Comparison of ENCODE assay signal across 16 mouse cellular contexts in the genomic region with DNA sequence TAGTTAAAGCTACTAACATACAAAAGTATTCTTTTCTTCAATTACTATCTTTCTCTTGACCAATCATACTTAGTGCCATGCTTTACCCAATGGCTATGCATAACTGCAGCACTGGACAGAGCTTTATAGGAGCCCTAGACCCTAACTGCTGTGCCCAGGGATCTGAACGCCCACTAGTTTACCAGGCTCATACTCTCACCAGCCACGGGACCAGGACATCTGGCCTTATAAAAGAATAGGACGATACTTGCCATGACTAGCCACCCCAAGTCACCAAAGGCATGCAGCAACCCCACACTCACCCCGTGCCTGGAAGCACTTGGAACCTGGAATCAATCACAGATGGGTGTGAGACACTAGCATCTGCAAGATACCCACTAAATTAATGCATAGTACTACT.
"Had no signal": no experiment of that assay in that cellular context is flagged by ENCODE, and none has a peak within 500 bp of the region (broad histone marks: within the 10 kb centered on the region; RNA-seq: fewer than 3 reads in every experiment).

No protein-coding gene starts in this region.

- H3K4me1 ChIP-seq: neural tube, embryonic 13.5 days; neural tube, embryonic 15.5 days; stomach, embryonic 15.5 days had no signal

- H3K27ac ChIP-seq: neural tube, embryonic 13.5 days; neural tube, embryonic 15.5 days; stomach, embryonic 15.5 days; stomach, postnatal 0 days had no signal

- H3K36me3 ChIP-seq: neural tube, embryonic 13.5 days; neural tube, embryonic 15.5 days; stomach, embryonic 15.5 days had no signal

- H3K27me3 ChIP-seq: neural tube, embryonic 13.5 days; neural tube, embryonic 15.5 days; stomach, embryonic 15.5 days had no signal

- H3K4me3 ChIP-seq: neural tube, embryonic 13.5 days; neural tube, embryonic 15.5 days; stomach, embryonic 15.5 days had no signal

- DNase-seq: retina, postnatal 1 day; right cerebral cortex, adult 18-20 months; right cerebral cortex, postnatal 14 days; right cerebral cortex, postnatal 25 days; right cerebral cortex, postnatal 4 days; spleen, adult 18-20 months; thymus, adult 18-20 months; thymus, adult 2 months; thymus, postnatal 14 days; thymus, postnatal 25 days; thymus, postnatal 36 days; thymus, postnatal 4 days had no signal

- H3K9me3 ChIP-seq: neural tube, embryonic 13.5 days; neural tube, embryonic 15.5 days; stomach, embryonic 15.5 days had no signal
